Mouse (Mus musculus): ENCODE results near the gene Ifna13. TPM values are rescaled to one million over a fixed set of nuclear protein-coding genes. Genes with fewer than 3 reads are reported as not detected.

The Ifna13 gene
- polyA plus RNA-seq (2012; rRNA removed) = not detected in 2 replicates

GRCm38 (mm10) chr4:88644359-88644758 is at the start of gene Ifna13:
Ifna13 (minus strand) TSS chr4:88644459.

GRCm38 (mm10) chr4:88691259-88691658 is 47.0 kb upstream of the Ifna13 start, which contains the start of gene Ifnab:
Ifnab (minus strand) TSS chr4:88691359.

GRCm38 (mm10) chr4:88683812-88684211 is 39.6 kb upstream of the Ifna13 start, which contains the start of gene Ifna2:
Ifna2 (minus strand) TSS chr4:88683912.

GRCm38 (mm10) chr4:88676824-88677223 is 32.6 kb upstream of the Ifna13 start, which contains the start of gene Ifna16:
Ifna16 (minus strand) TSS chr4:88676924.

GRCm38 (mm10) chr4:88634311-88634710 is 9.9 kb downstream of the Ifna13 start, which contains the start of gene C87499:
C87499 (minus strand) TSS chr4:88634411.

GRCm38 (mm10) chr4:88603276-88603675 is 41.0 kb downstream of the Ifna13 start, which contains the start of gene Ifna12:
Ifna12 (minus strand) TSS chr4:88603376.

Other genes starting within 250 kb of the Ifna13 start
- 1.2 and 1.7 TPM in 2 replicates for gene Hacd4, start 205.5 kb downstream of the Ifna13 start, polyA plus RNA-seq (2012; rRNA removed)
- gene Ifnb1, start 121.7 kb downstream of the Ifna13 start, polyA plus RNA-seq (2012; rRNA removed) = not detected in 2 replicates
- not detected in 2 replicates for gene Ifna15, start 86.2 kb downstream of the Ifna13 start, polyA plus RNA-seq (2012; rRNA removed)
- not detected in 2 replicates for gene Ifna14, start 72.7 kb downstream of the Ifna13 start, polyA plus RNA-seq (2012; rRNA removed)
- not detected in 2 replicates for gene Ifna9, start 52.1 kb downstream of the Ifna13 start, polyA plus RNA-seq (2012; rRNA removed)
- gene Ifna12, start 41.1 kb downstream of the Ifna13 start, polyA plus RNA-seq (2012; rRNA removed) = not detected in 2 replicates
- not detected in 2 replicates for gene C87499, start 10.0 kb downstream of the Ifna13 start, polyA plus RNA-seq (2012; rRNA removed)
- gene Ifna16, start 32.5 kb upstream of the Ifna13 start, polyA plus RNA-seq (2012; rRNA removed) = not detected in 2 replicates
- not detected in 2 replicates for gene Ifna2, start 39.5 kb upstream of the Ifna13 start, polyA plus RNA-seq (2012; rRNA removed)
- gene Ifnab, start 46.9 kb upstream of the Ifna13 start, polyA plus RNA-seq (2012; rRNA removed) = 0.06 TPM in 1 of 2 replicates, not detected in the other
- 0.06 and 0.10 TPM in 2 replicates for gene Gm26566, start 77.3 kb upstream of the Ifna13 start, polyA plus RNA-seq (2012; rRNA removed)
- gene Klhl9, start 78.0 kb upstream of the Ifna13 start, polyA plus RNA-seq (2012; rRNA removed) = 9.1 and 11.2 TPM in 2 replicates
- gene Gm13271, start 110.4 kb upstream of the Ifna13 start, polyA plus RNA-seq (2012; rRNA removed) = not detected in 2 replicates
- not detected in 2 replicates for gene Gm13283, start 115.7 kb upstream of the Ifna13 start, polyA plus RNA-seq (2012; rRNA removed)
- gene Gm13290, start 129.4 kb upstream of the Ifna13 start, polyA plus RNA-seq (2012; rRNA removed) = not detected in 2 replicates
- gene Gm13289, start 132.5 kb upstream of the Ifna13 start, polyA plus RNA-seq (2012; rRNA removed) = not detected in 2 replicates
- gene Gm13272, start 135.4 kb upstream of the Ifna13 start, polyA plus RNA-seq (2012; rRNA removed) = not detected in 2 replicates
- 0.01 TPM in 1 of 2 replicates, not detected in the other for gene Ifnz, start 137.7 kb upstream of the Ifna13 start, polyA plus RNA-seq (2012; rRNA removed)
- gene Gm13276, start 141.2 kb upstream of the Ifna13 start, polyA plus RNA-seq (2012; rRNA removed) = not detected in 2 replicates
- gene Gm13277, start 144.2 kb upstream of the Ifna13 start, polyA plus RNA-seq (2012; rRNA removed) = not detected in 2 replicates
- gene Gm13278, start 147.1 kb upstream of the Ifna13 start, polyA plus RNA-seq (2012; rRNA removed) = not detected in 2 replicates
- gene Gm13275, start 150.0 kb upstream of the Ifna13 start, polyA plus RNA-seq (2012; rRNA removed) = 0.06 TPM in 1 of 2 replicates, not detected in the other
- not detected in 2 replicates for gene Gm13279, start 152.9 kb upstream of the Ifna13 start, polyA plus RNA-seq (2012; rRNA removed)
- not detected in 2 replicates for gene Gm13285, start 155.2 kb upstream of the Ifna13 start, polyA plus RNA-seq (2012; rRNA removed)
- gene Gm13287, start 158.8 kb upstream of the Ifna13 start, polyA plus RNA-seq (2012; rRNA removed) = not detected in 2 replicates
- gene Gm13288, start 161.1 kb upstream of the Ifna13 start, polyA plus RNA-seq (2012; rRNA removed) = not detected in 2 replicates
- not detected in 2 replicates for gene Ifna7, start 171.8 kb upstream of the Ifna13 start, polyA plus RNA-seq (2012; rRNA removed)
- gene Ifna11, start 175.5 kb upstream of the Ifna13 start, polyA plus RNA-seq (2012; rRNA removed) = not detected in 2 replicates
- not detected in 2 replicates for gene Ifna6, start 183.0 kb upstream of the Ifna13 start, polyA plus RNA-seq (2012; rRNA removed)
- not detected in 2 replicates for gene Ifna5, start 191.1 kb upstream of the Ifna13 start, polyA plus RNA-seq (2012; rRNA removed)
- gene Ifna4, start 197.4 kb upstream of the Ifna13 start, polyA plus RNA-seq (2012; rRNA removed) = not detected in 2 replicates
- gene Ifna1, start 205.6 kb upstream of the Ifna13 start, polyA plus RNA-seq (2012; rRNA removed) = not detected in 2 replicates
- not detected in 2 replicates for gene Ifne, start 235.7 kb upstream of the Ifna13 start, polyA plus RNA-seq (2012; rRNA removed)

Measured in liver, embryonic 14 days (tissue).